Mouse (Mus musculus): ENCODE data around the gene Tnnc2.

Gene Tnnc2

DNA sequence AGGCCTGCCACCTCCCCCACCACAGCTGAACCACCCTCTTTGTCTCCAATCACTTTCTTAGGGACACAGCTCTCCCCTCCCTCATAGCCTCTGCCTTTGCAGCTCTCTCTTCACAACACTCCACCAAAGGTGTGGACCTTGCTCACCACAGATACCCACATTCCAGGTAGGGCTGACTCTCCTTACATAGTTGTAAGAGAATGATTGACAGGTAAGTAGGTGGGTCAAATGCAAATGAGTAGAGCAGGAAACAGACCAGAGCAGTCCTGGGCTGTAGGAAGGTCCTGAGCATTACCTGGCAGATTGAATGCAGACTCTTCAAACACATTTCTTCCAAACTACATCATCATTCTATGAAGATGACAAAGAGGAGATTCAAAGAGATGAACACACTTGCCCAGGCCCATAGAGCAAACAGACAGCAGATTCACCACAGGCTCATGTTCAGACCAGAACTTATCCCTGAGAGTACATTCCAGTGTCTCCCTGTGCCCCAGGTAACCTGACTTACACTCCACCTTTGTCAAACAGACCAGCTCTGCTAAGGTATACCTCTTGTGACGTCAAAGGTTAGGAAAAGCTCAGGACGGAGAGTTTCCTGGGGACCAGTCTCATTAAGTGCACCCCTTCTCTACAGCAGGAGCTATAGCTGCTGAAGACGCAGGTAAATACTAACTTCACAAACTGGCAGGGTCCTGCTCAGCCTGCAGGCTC lies 42.2 kb downstream of the Tnnc2 start:
- no peak for DNase-seq (ENCODE audit: low read depth, low spot score)

DNA sequence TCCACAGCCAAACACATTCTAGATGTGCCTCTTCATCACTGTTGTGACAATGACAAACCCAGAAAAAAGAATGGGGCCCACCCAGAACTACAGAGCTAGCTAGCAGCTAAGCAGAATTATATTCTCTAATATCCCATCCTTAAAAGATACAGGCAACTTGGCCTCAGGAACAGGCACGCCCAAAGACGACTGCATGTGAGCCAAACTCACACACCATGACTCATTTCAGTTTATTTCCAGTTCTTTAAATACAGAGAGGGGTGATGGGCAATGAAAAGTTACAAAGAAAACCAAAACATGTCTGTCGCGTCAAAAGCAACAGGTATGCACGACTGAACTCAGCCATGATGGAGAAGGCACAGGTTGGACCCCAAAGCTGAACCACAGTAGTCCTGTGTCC lies 44.3 kb downstream of the Tnnc2 start:
- DNase-seq (ENCODE audit: low read depth, low spot score): no peak

DNA sequence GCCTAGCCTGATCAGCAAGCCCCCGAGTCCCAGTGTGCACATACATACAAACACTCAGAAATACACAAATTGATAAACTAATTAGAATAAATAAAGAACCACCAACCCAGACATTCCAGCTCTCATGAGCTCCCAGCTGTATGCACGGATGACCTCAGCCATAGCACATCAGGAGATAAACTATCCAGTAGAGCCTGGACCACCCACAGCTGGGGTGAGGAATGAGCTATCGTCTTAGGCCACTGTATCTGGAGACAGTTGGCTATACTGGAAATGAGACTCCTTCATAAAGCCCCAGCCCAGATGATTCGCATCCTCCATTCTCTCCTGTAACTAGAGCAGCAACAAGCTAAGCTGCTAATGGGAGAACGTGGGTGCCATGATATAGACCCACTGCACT lies 44.9 kb downstream of the Tnnc2 start:
- no peak for DNase-seq (ENCODE audit: low read depth, low spot score)

DNA sequence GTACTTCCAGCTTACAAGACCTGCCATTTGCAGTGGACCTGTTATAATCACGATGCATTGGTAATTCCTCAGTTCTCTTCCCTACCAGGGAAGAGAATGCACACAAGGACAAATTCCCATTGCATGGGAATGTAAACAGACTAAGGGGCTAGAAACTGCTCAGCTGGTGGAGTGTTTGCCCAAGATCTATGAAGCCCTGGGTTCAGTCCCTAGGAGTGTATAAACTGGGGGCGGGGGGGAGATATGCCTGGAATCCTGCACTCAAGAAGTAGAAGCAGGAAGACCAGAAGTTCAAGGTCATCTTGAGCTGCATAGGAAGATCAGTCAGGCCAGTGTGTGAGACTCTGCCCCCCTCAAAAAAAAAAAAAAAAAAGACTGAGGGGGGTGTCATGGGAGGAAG lies 46.5 kb downstream of the Tnnc2 start:
- no peak for DNase-seq (ENCODE audit: low read depth, low spot score)

DNA sequence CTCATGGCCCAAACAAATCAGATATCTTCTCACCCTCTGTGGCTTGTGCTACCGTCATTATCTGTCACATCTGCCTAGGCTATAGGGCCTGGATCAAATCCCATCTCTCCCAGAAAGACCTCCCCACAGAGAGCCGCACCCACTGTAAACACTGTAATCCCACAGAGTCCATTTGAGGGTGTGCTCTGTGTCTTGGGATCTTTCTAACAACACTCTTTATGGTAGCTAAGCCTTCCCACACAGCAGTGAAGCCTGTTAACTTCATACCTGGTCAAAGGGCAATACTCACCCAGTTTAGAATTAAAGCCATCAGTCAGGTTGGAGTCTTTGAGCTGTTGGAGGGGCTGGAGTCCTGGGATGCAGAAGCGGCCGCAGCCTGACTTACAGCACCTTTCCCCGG lies 48.0 kb downstream of the Tnnc2 start:
- DNase-seq (ENCODE audit: low read depth, low spot score): no peak
